Mouse (Mus musculus) embryonic facial prominence, embryonic 10.5 days (tissue): ENCODE data around the gene Klf9. TPM values are rescaled to one million over a fixed set of nuclear protein-coding genes. Genes with fewer than 3 reads are reported as not detected.
A peak's percentile ranks its signal among the peaks of the same experiment; 100 is the strongest.

Experiments
- microRNA counts: library from miRNA; unstranded; fragments of <30 nt; microRNA quantifications from one replicate; lab custom pipeline; 2017
- microRNA-seq: library from miRNA; unstranded; fragments of <30 nt; microRNA quantifications from one replicate; pipeline ENCODE4, GENCODE M21; 2017
- polyA plus RNA-seq: library from polyadenylated mRNA; unstranded; fragments of >200 nt; fragmentation: Nextera tagmentation; extraction: Ambion mirVana; gene quantifications from 2 replicates; pipeline ENCODE4 v1.2.1, GENCODE M21; 2016

The Klf9 gene
- polyA plus RNA-seq, 1 experiment from 2014 or later: 0.79 TPM

MicroRNA genes within 50 kb of the gene (microRNA counts, 519-probe panel; counts per million panel counts)
- microRNA mmu-miR-1192 (lab: Ali Mortazavi, UCI): 188 counts per million, percentile 57 among the panel's probes with 10 or more counts

Small RNA genes lying within 50 kb of the gene (microRNA-seq; reads per million reads assigned to microRNA genes)
- gene Mir1192: not detected

Other genes with a start within 250 kb of the Klf9 start
- 48.7 and 50.2 TPM in 2 replicates for gene Smc5, start 132.7 kb downstream of the Klf9 start, polyA plus RNA-seq